Mouse (Mus musculus): ENCODE data around the gene Tnfrsf17.
"Not testable (repeated sequence)": the region's sequence is repeated elsewhere in the genome, so short reads cannot be mapped to it uniquely, and the experiment has no call there.

The Tnfrsf17 gene

DNA sequence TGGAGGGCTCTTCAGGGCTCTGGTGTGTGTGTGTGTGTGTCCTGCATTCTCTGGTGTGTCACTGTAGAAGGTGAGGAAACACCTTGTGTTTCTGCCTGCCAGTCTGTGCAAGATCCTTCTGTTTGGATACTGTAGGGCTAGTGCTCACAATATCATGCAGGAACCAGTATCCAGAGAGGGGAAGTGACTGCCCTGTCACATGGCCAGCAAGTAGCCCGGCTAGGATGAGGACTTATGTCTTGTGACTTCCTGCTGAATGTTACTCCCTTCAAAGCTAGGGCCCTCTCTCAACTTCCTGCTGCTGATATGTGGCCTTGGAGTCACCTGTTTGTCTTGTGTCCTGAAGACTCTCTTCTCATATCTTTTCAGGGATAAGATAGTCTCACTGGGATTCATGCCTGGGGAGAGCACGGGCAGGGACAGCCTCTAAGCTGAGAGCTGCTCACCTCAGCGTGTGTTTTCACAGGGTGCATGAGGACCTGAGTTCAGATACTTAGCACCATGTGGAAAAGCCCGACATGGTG lies 29.7 kb downstream of the Tnfrsf17 start:
- DNase-seq: no peak

DNA sequence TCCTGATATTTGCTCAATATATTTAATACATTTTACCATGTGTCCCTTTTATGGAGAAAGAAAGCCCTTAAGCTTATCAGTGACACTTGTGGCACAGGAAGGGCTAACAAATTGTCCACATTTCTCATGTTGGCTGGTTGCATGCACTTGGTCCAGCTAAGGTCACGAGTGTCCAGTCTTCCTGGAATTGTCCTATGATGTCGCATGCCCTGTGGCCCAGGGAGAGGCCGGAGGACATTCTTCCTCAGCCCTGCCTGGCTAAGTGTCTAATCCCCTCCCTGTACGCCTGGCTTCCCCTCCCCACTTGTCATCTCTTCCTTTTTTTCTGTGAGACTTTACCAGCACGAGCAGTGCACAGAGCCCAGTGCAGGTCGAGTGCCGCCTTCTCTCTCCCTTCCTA lies 38.3 kb downstream of the Tnfrsf17 start:
- no peak for DNase-seq

DNA sequence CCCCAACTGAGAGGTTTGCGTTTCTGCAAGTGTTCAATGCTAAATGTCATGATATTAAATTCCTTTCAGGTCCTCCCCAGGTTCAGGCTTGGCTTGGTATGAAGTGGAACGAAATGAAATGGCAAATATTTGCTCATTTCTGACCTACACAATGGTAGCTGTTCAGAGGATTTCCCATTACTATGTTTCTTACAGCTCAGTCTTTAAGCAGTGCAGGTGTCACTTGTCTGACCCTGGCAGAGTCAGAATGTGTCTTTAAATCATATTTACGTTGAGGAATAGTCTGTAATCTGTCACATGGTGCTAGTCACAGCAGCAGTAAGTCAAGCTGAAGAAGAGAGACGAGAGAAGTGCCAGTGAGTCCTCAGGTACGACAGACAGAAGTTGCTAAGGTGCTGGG lies 45.6 kb downstream of the Tnfrsf17 start:
- DNase-seq: no peak

DNA sequence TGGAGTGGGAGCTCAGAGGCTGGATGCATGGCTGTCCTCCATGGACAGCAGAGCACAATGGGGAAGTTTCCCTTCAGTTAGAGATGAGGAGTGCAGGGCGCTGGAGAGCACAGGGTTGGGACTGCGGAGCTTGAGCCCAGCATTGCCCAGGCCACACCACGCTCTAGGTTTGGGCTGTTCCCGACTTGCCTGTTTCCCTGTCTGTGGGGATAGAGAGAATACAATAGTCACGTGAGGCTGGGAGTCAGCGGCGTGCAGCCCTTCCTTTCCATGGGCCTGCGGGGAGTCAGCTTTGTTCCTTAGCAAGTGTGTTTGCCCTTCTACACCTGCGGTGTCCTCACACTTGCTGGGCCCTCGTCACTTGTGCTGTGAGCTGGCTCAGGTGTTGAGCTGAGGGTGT lies 46.3 kb downstream of the Tnfrsf17 start:
- no peak for DNase-seq

DNA sequence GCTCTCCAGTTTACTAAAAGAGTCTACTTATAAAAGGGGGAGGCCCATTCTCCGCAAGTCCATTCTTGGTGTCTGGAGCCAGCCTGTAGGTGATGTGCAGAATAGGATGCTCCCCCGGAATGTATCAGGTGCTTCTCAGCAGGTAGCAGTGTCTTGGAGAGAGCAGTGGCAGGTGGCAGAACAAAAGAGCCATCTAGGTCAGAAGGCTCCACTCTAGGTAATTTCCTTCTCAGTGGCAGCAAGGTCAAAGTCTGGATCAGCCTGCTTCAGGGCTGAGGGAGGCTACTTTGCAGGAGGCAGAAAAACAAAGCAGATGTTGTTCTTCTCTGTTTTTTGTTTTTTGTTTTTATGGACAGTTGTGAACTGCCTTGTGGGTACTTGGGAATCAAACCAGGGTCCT lies 47.0 kb downstream of the Tnfrsf17 start:
- DNase-seq: not testable (repeated sequence)

DNA sequence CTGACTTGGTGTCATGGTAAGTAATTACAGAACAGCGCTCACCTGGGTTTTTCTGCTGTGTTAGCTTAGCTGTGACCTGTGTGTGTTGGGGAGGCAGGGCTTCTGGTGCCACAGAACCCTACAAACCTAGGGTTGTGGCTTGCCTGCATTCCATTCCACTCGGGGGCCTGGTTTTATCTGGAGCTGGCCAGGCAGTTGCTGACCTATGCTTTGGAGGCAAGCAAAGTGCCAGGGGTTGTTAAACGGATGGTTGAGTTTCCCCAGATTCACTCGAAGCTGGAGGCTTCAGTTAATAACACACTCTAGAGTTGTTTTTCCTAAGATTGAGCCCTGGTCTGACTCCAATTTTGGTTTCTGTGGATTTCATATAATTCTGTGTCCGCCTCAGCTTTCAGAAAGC lies 52.0 kb downstream of the Tnfrsf17 start:
- DNase-seq: no peak

DNA sequence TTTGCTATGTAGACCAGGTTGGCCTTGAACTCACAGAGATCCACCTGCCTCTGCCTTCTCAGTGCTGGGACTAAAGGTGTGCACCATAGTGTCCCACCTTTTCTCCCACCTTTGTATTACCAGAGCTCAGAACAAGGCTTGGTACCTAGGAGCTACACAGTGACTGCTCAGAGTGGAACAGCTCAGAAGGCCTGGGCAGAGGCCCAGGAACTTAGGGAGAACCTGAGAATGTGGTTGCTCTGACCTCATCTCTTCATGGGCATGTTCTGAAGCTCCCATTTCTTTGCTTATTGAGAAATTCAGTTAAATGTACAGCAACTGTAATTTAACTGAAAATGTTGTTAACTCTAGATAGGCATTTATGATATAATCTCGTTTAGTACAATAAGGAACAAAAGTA lies 53.2 kb downstream of the Tnfrsf17 start:
- no peak for DNase-seq

DNA sequence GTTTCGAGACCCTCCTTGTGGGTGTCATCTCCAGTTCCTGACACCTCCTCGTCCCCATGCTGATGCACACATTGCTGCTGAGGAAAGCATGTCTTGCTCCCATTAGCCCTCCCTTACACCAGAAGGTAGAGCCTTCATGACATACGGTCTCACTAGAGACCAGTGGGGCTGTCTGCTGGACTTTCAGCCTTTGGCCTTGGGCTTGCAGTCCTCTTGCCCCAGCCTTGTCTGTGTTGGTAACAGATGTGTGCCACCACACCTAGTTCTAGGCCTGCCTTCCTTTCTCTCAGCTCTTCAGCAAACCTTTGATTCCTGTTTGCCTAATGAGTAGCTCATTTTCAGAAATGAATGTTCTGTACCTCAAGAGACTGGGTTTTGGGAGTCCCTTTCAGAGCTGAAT lies 54.8 kb downstream of the Tnfrsf17 start:
- DNase-seq: no peak

DNA sequence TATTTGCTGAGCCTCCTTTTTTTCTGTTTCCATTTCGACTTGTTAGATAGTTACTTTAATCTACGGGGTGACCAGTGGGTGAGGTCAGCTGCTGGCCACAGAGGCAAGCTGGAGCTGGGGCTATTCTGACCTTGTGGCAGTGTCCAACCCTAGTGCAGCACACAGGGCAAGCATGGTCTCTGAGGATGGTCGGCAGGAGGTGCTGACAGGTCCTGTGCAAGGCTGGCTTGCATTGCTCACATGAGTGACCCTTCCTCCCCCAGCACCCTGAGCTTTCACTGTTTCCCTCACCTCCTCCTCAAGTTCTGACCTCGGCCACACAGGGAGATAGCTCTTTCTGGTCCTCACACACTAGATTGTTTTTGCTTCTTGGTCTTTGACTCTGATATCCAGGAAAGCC lies 55.5 kb downstream of the Tnfrsf17 start:
- no peak for DNase-seq

DNA sequence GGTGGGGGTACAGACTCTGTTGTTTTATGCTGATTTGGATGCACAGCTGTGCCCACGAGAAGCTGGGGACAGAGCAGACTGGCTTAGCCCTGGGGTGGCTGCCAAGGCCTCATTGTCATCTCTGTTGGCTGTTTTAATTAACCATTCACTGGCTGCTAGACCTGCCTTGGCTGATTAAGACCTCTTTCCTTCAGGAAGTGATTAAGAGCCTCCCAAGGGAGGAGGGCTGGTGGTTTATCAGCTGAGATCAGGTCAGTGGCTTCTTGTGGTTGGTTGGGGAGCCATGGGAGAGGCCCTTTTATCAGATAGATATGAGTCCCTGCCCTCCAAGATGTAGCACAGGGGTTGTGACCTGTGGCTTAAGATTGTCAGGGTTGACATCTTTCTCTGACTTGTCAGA lies 56.0 kb downstream of the Tnfrsf17 start:
- peak; percentile 13 for DNase-seq
